Comparison of ENCODE assay signal across 8 mouse cellular contexts in the genomic region with DNA sequence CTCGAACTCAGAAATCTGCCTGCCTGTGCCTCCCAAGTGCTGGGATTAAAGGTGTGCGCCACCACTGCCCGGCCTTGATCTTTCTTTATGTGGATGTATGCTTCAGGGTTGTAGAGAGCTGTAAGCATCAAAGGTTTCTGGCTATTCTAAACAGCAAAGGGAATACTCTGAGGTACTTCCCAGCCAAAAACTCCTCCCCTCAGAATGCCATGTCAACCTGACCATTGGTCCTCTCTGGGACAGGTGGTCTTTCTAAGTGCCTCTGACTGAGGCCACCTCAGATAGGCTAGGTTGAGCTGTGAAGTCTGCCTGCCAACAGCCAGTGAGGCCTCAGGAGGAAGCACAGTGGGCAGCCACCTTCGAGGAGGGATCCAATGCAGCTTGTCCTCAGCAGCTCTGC. TPM values are rescaled to one million over a fixed set of nuclear protein-coding genes. Genes with fewer than 3 reads are reported as not detected.
DNase-seq lines count a peak whose midpoint lies in the region; ATAC-seq and TF ChIP-seq lines count a peak whose summit lies in the region.

No protein-coding gene starts in this region.

- WGBS in forebrain, postnatal 0 days, result 84% methylated on average over 4 of the region's 4 CpGs
- 82% methylated on average over 4 of the region's 4 CpGs for WGBS in forebrain, embryonic 16.5 days
- WGBS in liver, embryonic 11.5 days, result 62% methylated on average over 4 of the region's 4 CpGs
- 59% methylated on average over 4 of the region's 4 CpGs for WGBS in stomach, postnatal 0 days

- peaks cover 20% of the 10 kb centered on the region for H3K36me3 ChIP-seq in forebrain, postnatal 0 days (ENCODE audit: insufficient read depth)
- H3K36me3 ChIP-seq in forebrain, embryonic 16.5 days (ENCODE audit: control insufficient read depth, insufficient read depth), result peaks cover 7% of the 10 kb centered on the region; the same call in 1 of the 2 replicates
- peaks cover 13% of the 10 kb centered on the region for H3K36me3 ChIP-seq in liver, embryonic 11.5 days (ENCODE audit: control insufficient read depth, insufficient read depth, low read length)
- H3K36me3 ChIP-seq in stomach, postnatal 0 days (ENCODE audit: control insufficient read depth, insufficient read depth, low read length), result peaks cover 11% of the 10 kb centered on the region

- no peaks in the 10 kb centered on the region for H3K9me3 ChIP-seq in forebrain, postnatal 0 days (ENCODE audit: low read length)
- H3K9me3 ChIP-seq in forebrain, embryonic 16.5 days (ENCODE audit: control insufficient read depth, low read length), result no peaks in the 10 kb centered on the region
- H3K9me3 ChIP-seq in liver, embryonic 11.5 days (ENCODE audit: control insufficient read depth, low read length), result no peaks in the 10 kb centered on the region
- H3K9me3 ChIP-seq in stomach, postnatal 0 days (ENCODE audit: control insufficient read depth, low read length), result no peaks in the 10 kb centered on the region

- no peak for TF ChIP-seq CTCF in forebrain, postnatal 0 days (IDR thresholded peaks at IDR 0.05; ENCODE audit: low read depth)
- no peak for TF ChIP-seq CTCF in stomach, postnatal 0 days (IDR thresholded peaks at IDR 0.05; ENCODE audit: low read depth)

- no peak overlapping the region for H3K4me3 ChIP-seq in forebrain, postnatal 0 days (ENCODE audit: low read depth, low read length)
- H3K4me3 ChIP-seq in forebrain, embryonic 16.5 days (replicated peaks; ENCODE audit: low read length), result no peak overlapping the region
- peak overlapping the region; percentile 73 for H3K4me3 ChIP-seq in liver, embryonic 11.5 days (ENCODE audit: low read depth, low read length)
- H3K4me3 ChIP-seq in stomach, postnatal 0 days (ENCODE audit: low read depth, low read length), result peak overlapping the region; percentile 53

- DNase-seq in forebrain, postnatal 0 days, result no peak
- DNase-seq in spleen, postnatal 10 days (ENCODE audit: low spot score in 2 of 2), result peak; percentile 30 to 38
- DNase-seq in spleen, postnatal 14 days (ENCODE audit: low spot score in 2 of 2), result no peak
- no peak for DNase-seq in liver, embryonic 11.5 days (ENCODE audit: low spot score)
- DNase-seq in stomach, postnatal 0 days (ENCODE audit: low spot score), result no peak
- DNase-seq in right cerebral cortex, adult 2 months (ENCODE audit: low spot score in 2 of 2), result no peak
- no peak for DNase-seq in ovary, postnatal 14 days (ENCODE audit: low spot score)

- H3K4me1 ChIP-seq in forebrain, postnatal 0 days (ENCODE audit: insufficient read depth), result no peaks in the 10 kb centered on the region
- H3K4me1 ChIP-seq in forebrain, embryonic 16.5 days (replicated peaks; ENCODE audit: control insufficient read depth, insufficient read depth, low read length), result 0 out of 2 replicates have a peak, but pooled peaks cover 1% of the 10 kb centered on the region
- peaks cover 29% of the 10 kb centered on the region for H3K4me1 ChIP-seq in liver, embryonic 11.5 days (replicated peaks; ENCODE audit: control insufficient read depth, insufficient read depth, low read length)
- 0 out of 2 replicates have a peak, but pooled peaks cover 2% of the 10 kb centered on the region for H3K4me1 ChIP-seq in stomach, postnatal 0 days (replicated peaks; ENCODE audit: control insufficient read depth, insufficient read depth)

- no peak overlapping the region for H3K9ac ChIP-seq in forebrain, postnatal 0 days
- H3K9ac ChIP-seq in forebrain, embryonic 16.5 days (replicated peaks; ENCODE audit: low read depth, low read length), result no peak overlapping the region
- peak overlapping the region; percentile 76 for H3K9ac ChIP-seq in liver, embryonic 11.5 days (ENCODE audit: low read depth, low read length)
- H3K9ac ChIP-seq in stomach, postnatal 0 days (ENCODE audit: low read length), result peak overlapping the region; percentile 72

- no peak for TF ChIP-seq EP300 in stomach, postnatal 0 days (optimal IDR thresholded peaks at IDR 0.05)

- 0 out of 2 replicates have a peak overlapping the region, but pooled peaks have one; percentile 4 for H3K4me2 ChIP-seq in forebrain, postnatal 0 days (ENCODE audit: low read depth)
- H3K4me2 ChIP-seq in forebrain, embryonic 16.5 days (ENCODE audit: low read length), result no peak overlapping the region
- peak overlapping the region; percentile 76 for H3K4me2 ChIP-seq in liver, embryonic 11.5 days
- H3K4me2 ChIP-seq in stomach, postnatal 0 days (replicated peaks; ENCODE audit: low read depth), result peak overlapping the region; percentile 70

- no peaks in the 10 kb centered on the region for H3K27me3 ChIP-seq in forebrain, postnatal 0 days (ENCODE audit: insufficient read depth, low read length)
- H3K27me3 ChIP-seq in forebrain, embryonic 16.5 days (replicated peaks; ENCODE audit: control insufficient read depth, insufficient read depth, low read length), result no peaks in the 10 kb centered on the region
- H3K27me3 ChIP-seq in liver, embryonic 11.5 days (replicated peaks; ENCODE audit: control insufficient read depth, insufficient read depth, low read length), result no peaks in the 10 kb centered on the region
- no peaks in the 10 kb centered on the region for H3K27me3 ChIP-seq in stomach, postnatal 0 days (ENCODE audit: control insufficient read depth, insufficient read depth, low read length)

- H3K27ac ChIP-seq in forebrain, postnatal 0 days (ENCODE audit: low read depth, low read length), result no peak overlapping the region
- H3K27ac ChIP-seq in forebrain, embryonic 16.5 days (ENCODE audit: low read length), result no peak overlapping the region
- H3K27ac ChIP-seq in liver, embryonic 11.5 days (ENCODE audit: low read depth, low read length), result peak overlapping the region; percentile 88
- peak overlapping the region; percentile 93 for H3K27ac ChIP-seq in stomach, postnatal 0 days (replicated peaks)

- no peak for ATAC-seq in forebrain, postnatal 0 days
- no peak for ATAC-seq in forebrain, embryonic 16.5 days
- 0 out of 2 replicates have a peak, but pooled peaks have one; percentile 22 for ATAC-seq in liver, embryonic 11.5 days (replicated peaks; ENCODE audit: low FRiP score)
- 0 out of 2 replicates have a peak, but pooled peaks have one; percentile 11 for ATAC-seq in stomach, postnatal 0 days (ENCODE audit: low FRiP score, low TSS enrichment)

RNA-seq across cellular contexts. Expression of a gene that starts 0.7 kb away (rescaled TPM):
- total RNA-seq in forebrain, postnatal 0 days (2014; rRNA removed), result 3.2 and 5.2 TPM in 2 replicates
- 3.8 and 5.1 TPM in 2 replicates for polyA plus RNA-seq in forebrain, postnatal 0 days (2015; fragmentation: Nextera tagmentation; extraction: Ambion mirVana)
- 2.2 and 2.5 TPM in 2 replicates for polyA plus RNA-seq in forebrain, embryonic 16.5 days (2015; fragmentation: Nextera tagmentation; extraction: Ambion mirVana)
- 31.2 and 34.6 TPM in 2 replicates for polyA plus RNA-seq in liver, embryonic 11.5 days (2014; fragmentation: Nextera tagmentation; extraction: Ambion mirVana)
- 37.4 and 37.5 TPM in 2 replicates for polyA plus RNA-seq in stomach, postnatal 0 days (2015; fragmentation: Nextera tagmentation; extraction: Ambion mirVana)

RNA-seq across cellular contexts. Expression of a gene that starts 6.8 kb away (rescaled TPM):
- total RNA-seq in forebrain, postnatal 0 days (2014; rRNA removed), result 785 and 1,503 TPM in 2 replicates
- 274 and 348 TPM in 2 replicates for polyA plus RNA-seq in forebrain, postnatal 0 days (2015; fragmentation: Nextera tagmentation; extraction: Ambion mirVana)
- polyA plus RNA-seq in forebrain, embryonic 16.5 days (2015; fragmentation: Nextera tagmentation; extraction: Ambion mirVana), result 219 and 239 TPM in 2 replicates
- polyA plus RNA-seq in liver, embryonic 11.5 days (2014; fragmentation: Nextera tagmentation; extraction: Ambion mirVana), result 553 and 579 TPM in 2 replicates
- polyA plus RNA-seq in stomach, postnatal 0 days (2015; fragmentation: Nextera tagmentation; extraction: Ambion mirVana), result 317 and 371 TPM in 2 replicates

RNA-seq across cellular contexts. Expression of a gene that starts 15.9 kb away (rescaled TPM):
- 61.9 and 71.4 TPM in 2 replicates for total RNA-seq in forebrain, postnatal 0 days (2014; rRNA removed)
- polyA plus RNA-seq in forebrain, postnatal 0 days (2015; fragmentation: Nextera tagmentation; extraction: Ambion mirVana), result 88.1 and 96.6 TPM in 2 replicates
- polyA plus RNA-seq in forebrain, embryonic 16.5 days (2015; fragmentation: Nextera tagmentation; extraction: Ambion mirVana), result 91.6 and 95.8 TPM in 2 replicates
- polyA plus RNA-seq in liver, embryonic 11.5 days (2014; fragmentation: Nextera tagmentation; extraction: Ambion mirVana), result 3.7 and 5.4 TPM in 2 replicates
- 15.3 and 16.1 TPM in 2 replicates for polyA plus RNA-seq in stomach, postnatal 0 days (2015; fragmentation: Nextera tagmentation; extraction: Ambion mirVana)

RNA-seq across cellular contexts. Expression of a gene that starts 17.1 kb away (rescaled TPM):
- total RNA-seq in forebrain, postnatal 0 days (2014; rRNA removed), result 131 and 174 TPM in 2 replicates
- polyA plus RNA-seq in forebrain, postnatal 0 days (2015; fragmentation: Nextera tagmentation; extraction: Ambion mirVana), result 73.3 and 92.7 TPM in 2 replicates
- 65.5 and 79.5 TPM in 2 replicates for polyA plus RNA-seq in forebrain, embryonic 16.5 days (2015; fragmentation: Nextera tagmentation; extraction: Ambion mirVana)
- polyA plus RNA-seq in liver, embryonic 11.5 days (2014; fragmentation: Nextera tagmentation; extraction: Ambion mirVana), result 16.8 and 19.5 TPM in 2 replicates
- polyA plus RNA-seq in stomach, postnatal 0 days (2015; fragmentation: Nextera tagmentation; extraction: Ambion mirVana), result 63.4 and 71.1 TPM in 2 replicates

RNA-seq across cellular contexts. Expression of a gene that starts 23.8 kb away (rescaled TPM):
- total RNA-seq in forebrain, postnatal 0 days (2014; rRNA removed), result 0.62 and 1.8 TPM in 2 replicates
- 1.2 and 2.4 TPM in 2 replicates for polyA plus RNA-seq in forebrain, postnatal 0 days (2015; fragmentation: Nextera tagmentation; extraction: Ambion mirVana)
- polyA plus RNA-seq in forebrain, embryonic 16.5 days (2015; fragmentation: Nextera tagmentation; extraction: Ambion mirVana), result 2.0 TPM in 2 replicates
- 3.2 and 5.0 TPM in 2 replicates for polyA plus RNA-seq in liver, embryonic 11.5 days (2014; fragmentation: Nextera tagmentation; extraction: Ambion mirVana)
- 11.1 and 13.4 TPM in 2 replicates for polyA plus RNA-seq in stomach, postnatal 0 days (2015; fragmentation: Nextera tagmentation; extraction: Ambion mirVana)

Comparison
In these comparisons a context has a peak if more than half of its experiments do, and no peak if none do; other contexts are left out.
1. DNase-seq: peak in spleen, postnatal 10 days (2 of 2); none in forebrain, postnatal 0 days (single experiment), spleen, postnatal 14 days (0 of 2), liver, embryonic 11.5 days (single experiment), stomach, postnatal 0 days (single experiment), right cerebral cortex, adult 2 months (0 of 2) and ovary, postnatal 14 days (single experiment).
2. ATAC-seq: peak in liver, embryonic 11.5 days (single experiment) and stomach, postnatal 0 days (single experiment); none in forebrain, postnatal 0 days (single experiment) and forebrain, embryonic 16.5 days (single experiment).
3. H3K27ac ChIP-seq: peak in liver, embryonic 11.5 days (single experiment) and stomach, postnatal 0 days (single experiment); none in forebrain, postnatal 0 days (single experiment) and forebrain, embryonic 16.5 days (single experiment).
4. H3K4me3 ChIP-seq: peak in liver, embryonic 11.5 days (single experiment) and stomach, postnatal 0 days (single experiment); none in forebrain, postnatal 0 days (single experiment) and forebrain, embryonic 16.5 days (single experiment).
5. H3K9ac ChIP-seq: peak in liver, embryonic 11.5 days (single experiment) and stomach, postnatal 0 days (single experiment); none in forebrain, postnatal 0 days (single experiment) and forebrain, embryonic 16.5 days (single experiment).